Mouse (Mus musculus) left cerebral cortex, postnatal 25 days (tissue): ENCODE results near the gene Auts2. TPM values are rescaled to one million over a fixed set of nuclear protein-coding genes. Genes with fewer than 3 reads are reported as not detected.

ENCODE experiments used
- DNase-seq, 2 experiments: peaks; one replicate each; pipeline ENCODE4 v3.0.0; 2022; ENCODE audit warnings: low spot score in 2 of 2, mixed read lengths in 1 of 2
- intact Hi-C: fragments of 180-260 bp; cut with DNase I; formaldehyde crosslinking; loops from one replicate; pipeline ENCODE4 v1.15.1; 2025
- total RNA-seq, 2 experiments: library from RNA; stranded (reverse); gene quantifications; 2 replicates each; pipeline ENCODE4 v1.2.3; 2021

The Auts2 gene
- total RNA-seq, 2 experiments from 2014 or later = 95.9 to 104 TPM

- intact Hi-C loops = no loop called here
- peak; percentile 14 to 58 for DNase-seq
Measured at GRCm38 (mm10) chr5:131992268-131992667, 550.9 kb downstream of the Auts2 start.

DNA sequence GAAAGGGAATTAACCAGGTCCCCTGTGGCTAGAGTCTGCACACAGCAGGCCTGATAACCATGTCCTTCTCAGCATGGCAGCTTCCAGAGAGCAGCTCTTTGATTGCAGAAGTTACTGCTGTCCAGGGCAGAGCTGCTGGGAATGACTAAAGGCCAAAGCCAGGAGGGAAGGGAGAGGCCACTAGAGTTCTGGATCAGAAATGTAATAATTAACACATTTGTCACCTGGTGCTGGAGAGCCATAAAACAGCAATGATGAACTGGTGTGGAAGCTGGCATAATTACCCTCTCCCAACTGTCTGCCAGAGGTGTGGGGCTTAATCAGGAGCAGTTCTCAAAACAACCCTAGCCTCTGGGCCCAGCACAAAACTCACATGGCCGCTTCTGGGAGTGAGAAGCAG, 552.6 kb downstream of the Auts2 start:
- DNase-seq = no peak
- intact Hi-C loops = no loop called here

DNA sequence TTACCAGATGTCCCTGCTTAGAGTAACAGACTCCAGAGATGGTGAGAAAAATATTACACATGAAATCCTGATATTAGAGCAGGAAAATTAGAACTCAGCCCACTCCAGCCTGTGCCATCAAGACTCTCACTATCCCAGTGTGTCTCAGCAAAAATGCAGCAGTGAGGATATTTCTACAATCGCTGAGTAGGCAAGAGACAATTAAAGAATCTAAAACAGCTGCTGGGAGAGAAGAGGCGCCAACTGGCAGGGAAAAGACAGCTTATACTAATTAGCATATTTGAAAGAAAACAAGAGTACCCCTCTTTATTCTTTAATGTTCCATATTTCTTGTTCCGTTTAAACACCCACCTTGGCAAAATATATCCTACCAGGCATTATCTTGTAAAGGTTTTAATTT, 561.7 kb downstream of the Auts2 start:
- intact Hi-C loops = no loop called here
- DNase-seq = peak in 1 of 2 experiments; percentile 45

DNA sequence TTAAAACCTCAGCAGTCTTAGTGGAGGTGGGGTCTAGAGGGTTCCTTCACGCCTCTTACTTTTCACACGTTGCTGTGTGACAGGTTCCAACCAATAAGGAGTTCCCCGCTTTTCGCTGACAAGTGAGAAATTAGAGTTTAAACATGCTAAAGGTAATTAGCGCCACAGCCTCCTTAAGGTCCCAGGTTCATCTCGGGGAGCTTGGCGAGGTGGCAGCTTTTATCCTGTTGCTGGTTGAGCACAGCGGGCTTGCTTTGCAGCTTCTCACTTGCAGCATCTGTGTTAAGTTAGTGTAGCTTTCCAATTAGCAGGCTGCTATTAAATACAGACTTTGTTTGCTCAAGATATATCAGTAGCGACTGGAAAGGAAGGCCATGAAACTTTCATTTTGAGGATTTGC, 564.2 kb downstream of the Auts2 start:
- DNase-seq = no peak
- intact Hi-C loops = no loop called here

- DNase-seq = no peak
- intact Hi-C loops = no loop called here
Measured at GRCm38 (mm10) chr5:131977497-131977896, 565.6 kb downstream of the Auts2 start.

- intact Hi-C loops = no loop called here
- DNase-seq = no peak
Measured at GRCm38 (mm10) chr5:131971901-131972300, 571.2 kb downstream of the Auts2 start.

DNA sequence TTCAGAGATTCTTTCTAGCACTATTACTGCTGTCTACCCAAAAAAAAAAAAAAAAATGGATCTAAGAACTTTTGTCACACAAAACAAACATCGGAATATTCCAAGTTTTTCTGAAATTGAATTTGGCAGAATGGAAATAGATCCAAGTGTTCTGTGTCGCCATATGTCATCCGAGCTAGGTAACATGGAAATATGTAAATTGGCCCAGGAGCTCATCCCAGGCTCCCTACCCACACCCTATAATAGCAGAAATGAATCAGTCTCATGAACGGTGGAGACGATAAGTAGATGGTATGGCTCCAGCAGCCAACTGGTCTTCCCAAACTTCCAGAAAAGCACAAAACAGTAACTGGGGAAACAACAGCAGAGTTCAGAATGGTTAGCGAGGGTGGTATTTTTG, 577.6 kb downstream of the Auts2 start:
- DNase-seq = peak in 1 of 2 experiments; percentile 57
- intact Hi-C loops = loop anchor here (5.0 kb wide), 1 partner anchor 148 kb away; no protein-coding TSS in a partner anchor

GRCm38 (mm10) chr5:131963565-131963964, 579.6 kb downstream of the Auts2 start:
- no peak for DNase-seq
- intact Hi-C loops = no loop called here

GRCm38 (mm10) chr5:131961859-131962258, 581.3 kb downstream of the Auts2 start:
- intact Hi-C loops = no loop called here
- DNase-seq = peak in 1 of 2 experiments; percentile 61

- intact Hi-C loops = no loop called here
- DNase-seq = no peak
Measured at GRCm38 (mm10) chr5:131960432-131960831, 582.7 kb downstream of the Auts2 start.

GRCm38 (mm10) chr5:131956998-131957397, 586.1 kb downstream of the Auts2 start:
- DNase-seq = no peak
- intact Hi-C loops = no loop called here

- intact Hi-C loops = no loop called here
- no peak for DNase-seq
Measured at GRCm38 (mm10) chr5:131956090-131956489, 587.1 kb downstream of the Auts2 start.

- no peak for DNase-seq
- intact Hi-C loops = no loop called here
Measured at GRCm38 (mm10) chr5:131955227-131956016, 587.7 kb downstream of the Auts2 start.

GRCm38 (mm10) chr5:131948571-131949151, 594.5 kb downstream of the Auts2 start:
- intact Hi-C loops = loop anchor here (10.0 kb wide), 1 partner anchor 414 kb away; no protein-coding TSS in a partner anchor
- DNase-seq = no peak

GRCm38 (mm10) chr5:131946801-131947200, 596.3 kb downstream of the Auts2 start:
- DNase-seq = no peak
- intact Hi-C loops = loop anchor here (10.0 kb wide), 1 partner anchor 412 kb away; no protein-coding TSS in a partner anchor

- intact Hi-C loops = loop anchor here (10.0 kb wide), 1 partner anchor 410 kb away; no protein-coding TSS in a partner anchor
- no peak for DNase-seq
Measured at GRCm38 (mm10) chr5:131944761-131945160, 598.4 kb downstream of the Auts2 start.

DNA sequence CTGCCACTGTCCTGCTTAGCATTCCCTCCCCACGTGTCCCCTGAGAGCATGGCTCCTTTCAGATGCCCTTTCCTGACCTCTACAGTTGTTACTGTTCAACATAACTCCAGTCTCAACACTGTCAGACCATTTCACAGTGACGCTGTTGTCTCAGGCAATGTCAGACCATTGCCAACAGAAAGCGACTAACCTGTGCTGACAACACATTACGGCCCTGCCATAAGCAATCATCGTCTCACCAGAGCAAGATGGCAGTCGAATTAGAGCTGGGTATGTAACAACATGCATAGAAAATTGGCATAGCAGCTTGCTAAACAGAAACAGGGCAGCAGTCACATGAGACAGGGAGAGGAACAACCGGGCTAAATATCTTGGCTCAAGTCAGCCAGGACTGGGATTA, 614.4 kb downstream of the Auts2 start:
- intact Hi-C loops = no loop called here
- no peak for DNase-seq

DNA sequence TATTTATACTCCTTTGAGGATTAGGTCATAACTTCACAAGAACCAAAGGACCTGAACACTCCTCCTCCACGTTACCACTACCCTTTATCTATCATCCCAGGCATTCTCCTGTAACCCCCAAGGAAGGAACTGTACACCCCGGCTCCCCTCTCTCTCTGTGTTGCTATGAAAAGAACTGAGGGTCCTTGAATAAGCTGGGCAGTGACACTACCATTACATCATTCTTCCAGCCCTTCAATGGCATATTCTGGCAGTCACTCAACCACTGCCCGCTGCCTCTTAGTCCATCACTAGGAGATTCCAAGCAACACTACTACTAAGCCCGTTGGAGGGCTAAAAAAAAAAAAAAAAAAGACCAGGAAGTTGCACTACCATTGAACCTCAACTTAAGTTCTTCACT, 620.4 kb downstream of the Auts2 start:
- no peak for DNase-seq
- intact Hi-C loops = no loop called here

- intact Hi-C loops = no loop called here
- DNase-seq = no peak
Measured at GRCm38 (mm10) chr5:131922118-131922517, 621.0 kb downstream of the Auts2 start.

DNA sequence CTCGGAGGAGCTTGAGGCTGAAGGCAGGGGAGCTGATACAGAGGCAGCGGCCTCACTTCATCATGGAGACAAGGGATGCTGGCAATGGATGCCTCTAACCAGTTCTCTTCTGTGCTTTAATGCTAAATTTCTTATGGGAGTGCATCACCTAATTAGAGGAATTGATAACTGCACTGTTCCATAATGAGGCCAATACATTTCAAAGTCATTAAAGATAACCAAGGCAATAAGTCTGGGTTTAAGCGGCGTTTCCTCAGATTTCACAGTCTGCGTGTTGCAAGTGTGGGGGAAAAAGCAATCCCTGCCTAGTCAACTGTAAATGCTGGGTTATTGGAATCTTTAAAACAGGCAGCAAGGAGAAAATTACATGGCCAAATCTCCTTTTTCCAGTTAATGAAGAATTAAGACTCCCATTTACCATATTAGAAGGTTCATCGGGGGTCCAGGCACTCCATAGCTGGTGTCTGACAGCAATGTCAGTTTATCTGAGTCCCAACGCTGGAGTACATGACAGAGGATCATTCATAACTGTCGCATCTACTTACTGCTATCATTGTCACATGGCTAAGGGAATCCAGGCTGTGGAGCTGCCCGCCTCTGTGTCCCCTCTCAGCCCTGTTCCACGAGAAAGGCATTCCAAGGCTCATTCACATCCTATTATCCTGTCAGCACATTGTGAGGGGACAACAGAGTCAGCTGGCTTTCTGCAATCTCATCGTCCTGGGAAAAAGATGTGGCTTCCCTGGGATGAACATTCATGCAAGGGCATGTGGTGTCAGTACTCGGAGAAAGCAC, 623.0 kb downstream of the Auts2 start:
- intact Hi-C loops = no loop called here
- no peak for DNase-seq
